Mouse (Mus musculus): ENCODE data around the gene Tgfbr3.

The Tgfbr3 gene

DNA sequence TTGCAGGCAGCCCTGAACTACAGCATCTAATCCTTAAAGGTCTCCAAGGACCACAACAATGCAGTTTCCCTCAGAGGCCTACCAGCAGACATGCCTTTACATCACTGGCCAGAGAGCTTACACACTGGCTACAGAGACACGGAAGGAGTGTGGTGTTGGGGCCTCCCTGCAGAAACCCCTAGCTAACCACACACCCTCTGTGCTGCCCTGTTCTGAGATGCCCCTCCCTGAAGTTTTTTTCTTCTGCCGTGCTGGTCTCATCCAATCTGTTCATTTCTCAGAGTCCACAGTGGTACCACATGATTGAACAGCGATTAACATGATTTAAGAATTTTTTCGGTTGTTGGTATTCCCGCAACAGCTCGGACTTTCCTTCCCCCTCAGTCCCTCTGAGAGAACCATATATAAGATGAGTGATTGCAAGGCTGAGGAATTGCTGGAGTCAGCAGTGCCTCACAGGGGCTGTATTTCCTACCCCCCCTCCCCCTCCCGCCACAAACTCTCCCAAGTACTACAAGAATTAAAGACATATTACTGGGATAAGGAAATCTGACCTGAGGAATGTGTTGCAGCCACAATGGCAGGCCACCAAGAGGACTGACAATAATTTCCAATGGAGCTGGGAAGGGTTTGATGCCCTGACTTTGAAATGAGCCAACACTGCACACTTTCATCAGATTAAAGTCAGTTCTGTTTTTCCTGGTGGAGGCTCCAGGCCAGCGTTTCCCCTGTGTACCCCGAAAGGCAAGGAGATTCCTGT is 75.9 kb downstream of the Tgfbr3 start:
- no peak for DNase-seq (ENCODE audit: low spot score in 2 of 2)

- DNase-seq (ENCODE audit: low spot score in 2 of 2): no peak
Observed at GRCm38 (mm10) chr5:107211830-107212370, 77.5 kb downstream of the Tgfbr3 start.

GRCm38 (mm10) chr5:107210040-107210439 is 79.4 kb downstream of the Tgfbr3 start:
- no peak for DNase-seq (ENCODE audit: low spot score in 2 of 2)

DNA sequence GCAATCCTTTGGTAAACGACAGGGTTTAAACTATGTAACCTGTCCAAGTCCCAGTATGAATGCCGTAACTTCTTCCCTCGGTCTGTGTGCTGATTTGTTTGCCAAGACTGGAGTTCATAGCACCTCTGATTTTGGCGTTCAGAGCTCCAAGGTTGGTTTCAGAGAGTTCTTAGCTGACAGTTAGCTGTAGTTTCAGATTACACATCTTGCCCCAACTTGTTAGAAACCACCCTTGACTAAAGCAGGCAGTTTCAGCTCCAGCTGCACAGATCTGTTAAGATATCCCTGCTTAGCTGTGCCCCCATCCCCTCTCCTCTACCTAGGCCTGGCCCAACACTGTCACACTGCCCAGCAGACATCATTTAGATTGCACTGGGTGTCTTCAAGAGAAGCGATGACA is 81.5 kb downstream of the Tgfbr3 start:
- DNase-seq (ENCODE audit: low spot score in 2 of 2): no peak

GRCm38 (mm10) chr5:107204306-107204705 is 85.1 kb downstream of the Tgfbr3 start:
- no peak for DNase-seq (ENCODE audit: low spot score in 2 of 2)

- DNase-seq (ENCODE audit: low spot score in 2 of 2): no peak
Observed at GRCm38 (mm10) chr5:107202801-107203559, 86.4 kb downstream of the Tgfbr3 start.

DNA sequence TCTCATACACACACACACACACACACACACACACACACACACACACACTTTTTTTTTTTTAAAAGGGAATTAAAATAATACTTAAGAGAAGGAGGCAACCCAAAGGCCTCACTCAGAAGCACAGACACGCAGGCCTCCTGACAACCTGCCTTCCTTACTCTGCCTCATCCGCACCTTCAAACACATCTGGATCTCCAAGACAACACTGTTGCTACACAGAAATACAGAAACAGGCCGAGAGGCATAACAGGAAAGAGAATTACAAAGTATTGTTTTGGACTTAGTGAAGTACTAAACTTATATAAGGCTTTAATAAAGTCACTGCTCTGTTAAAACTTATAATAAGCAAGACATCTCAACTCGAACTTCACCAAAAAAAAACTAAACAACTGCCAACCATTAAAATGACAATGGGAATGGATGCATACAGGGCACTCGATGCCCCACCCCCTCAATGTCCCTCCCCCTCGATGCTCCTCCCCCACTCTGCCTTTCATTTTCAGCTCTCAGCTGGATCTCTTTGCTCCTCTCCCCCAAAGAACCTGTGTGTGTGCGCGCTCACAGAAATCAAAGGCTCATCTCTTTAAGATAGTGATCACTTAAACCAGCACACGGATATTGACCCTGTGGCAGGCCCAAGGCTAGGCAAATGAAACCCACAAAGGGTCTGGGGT is 87.8 kb downstream of the Tgfbr3 start:
- DNase-seq (ENCODE audit: low spot score in 2 of 2): no peak

DNA sequence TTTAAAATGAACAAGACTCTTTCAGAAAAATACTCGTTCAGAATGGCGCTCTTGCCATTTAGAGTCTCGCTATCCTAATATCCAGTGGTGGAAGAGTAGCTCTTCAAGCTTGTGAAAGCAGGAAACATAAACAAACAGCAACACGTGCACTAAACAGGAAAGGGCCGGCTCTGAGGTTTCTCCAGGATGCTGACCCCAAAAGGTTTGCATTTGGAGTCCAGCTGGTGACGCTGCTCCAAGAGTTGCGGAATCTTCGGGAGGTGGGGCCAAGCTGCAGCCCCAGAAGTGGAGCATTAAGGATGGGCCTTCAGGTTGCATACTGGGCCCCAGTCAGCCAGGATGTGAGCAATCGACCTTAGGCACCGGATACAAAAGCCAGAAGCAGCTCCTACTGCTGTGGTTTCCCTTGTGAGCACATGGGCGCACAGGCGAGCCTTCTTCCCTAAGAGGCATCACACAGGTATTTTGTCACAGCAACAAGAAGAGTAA is 88.5 kb downstream of the Tgfbr3 start:
- DNase-seq (ENCODE audit: low spot score in 2 of 2): no peak

GRCm38 (mm10) chr5:107200221-107200635 is 89.2 kb downstream of the Tgfbr3 start:
- no peak for DNase-seq (ENCODE audit: low spot score in 2 of 2)

- no peak for DNase-seq (ENCODE audit: low spot score in 2 of 2)
Observed at GRCm38 (mm10) chr5:107195751-107196395, 93.6 kb downstream of the Tgfbr3 start.

DNA sequence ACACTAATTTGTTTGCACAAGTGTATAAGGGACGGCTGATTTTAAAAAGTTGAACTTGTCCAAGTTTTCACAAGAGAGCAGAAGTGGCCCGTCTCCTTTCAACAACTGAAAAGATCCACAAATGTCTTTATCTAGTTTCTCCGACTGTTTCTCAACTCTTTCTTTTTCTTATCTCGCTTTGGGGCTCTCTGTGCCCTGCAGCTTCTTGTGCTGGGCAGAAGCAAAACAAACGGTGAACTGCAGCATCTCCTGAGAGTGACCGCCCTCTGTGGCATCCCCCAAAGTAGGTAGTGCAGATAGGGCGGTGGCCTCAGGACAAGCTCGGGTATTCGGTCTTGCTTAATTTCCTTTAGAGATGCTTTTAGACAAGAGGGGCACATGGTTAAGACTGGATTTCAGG is 96.3 kb downstream of the Tgfbr3 start:
- no peak for DNase-seq (ENCODE audit: low spot score in 2 of 2)

- DNase-seq (ENCODE audit: low spot score in 2 of 2): no peak
Observed at GRCm38 (mm10) chr5:107192372-107192771, 97.1 kb downstream of the Tgfbr3 start.

DNA sequence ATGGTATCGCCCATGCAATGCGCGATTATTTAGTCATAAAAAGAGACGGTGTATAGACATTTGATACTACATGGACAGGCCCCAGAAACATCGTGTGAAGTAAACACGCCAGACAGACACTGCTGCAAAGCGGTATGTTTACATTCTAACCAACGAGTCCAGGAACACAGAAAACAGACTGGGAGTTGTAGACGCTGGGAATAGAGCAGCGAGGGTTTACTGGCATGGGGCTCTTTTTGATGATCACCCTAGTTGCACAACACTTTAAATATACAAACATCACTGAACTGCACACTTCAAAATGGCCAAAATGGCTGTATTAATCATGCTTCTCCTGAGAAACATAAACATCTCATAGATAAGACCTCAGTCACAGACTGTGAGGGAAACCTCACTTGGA is 100.9 kb downstream of the Tgfbr3 start:
- no peak for DNase-seq (ENCODE audit: low spot score in 2 of 2)

DNA sequence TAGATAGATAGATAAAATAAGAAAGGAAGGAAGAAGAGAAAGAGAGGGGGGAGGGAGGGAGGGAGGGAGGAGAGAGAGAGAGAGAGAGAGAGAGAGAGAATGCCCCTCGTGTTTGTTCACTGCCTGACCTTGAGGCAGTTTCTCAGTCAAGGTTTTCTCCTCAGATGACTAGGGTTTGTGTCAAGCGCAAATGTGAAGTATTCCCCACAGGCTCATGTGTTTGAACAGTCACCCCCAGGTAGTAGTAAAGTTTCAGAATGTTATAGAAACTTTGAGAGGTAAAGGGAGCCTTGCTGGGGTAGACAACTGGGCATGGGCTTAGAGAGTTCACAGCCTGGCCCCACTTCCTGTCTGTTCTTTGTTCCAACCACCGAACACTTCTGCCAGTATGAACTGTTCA is 103.2 kb downstream of the Tgfbr3 start:
- no peak for DNase-seq (ENCODE audit: low spot score in 2 of 2)

DNA sequence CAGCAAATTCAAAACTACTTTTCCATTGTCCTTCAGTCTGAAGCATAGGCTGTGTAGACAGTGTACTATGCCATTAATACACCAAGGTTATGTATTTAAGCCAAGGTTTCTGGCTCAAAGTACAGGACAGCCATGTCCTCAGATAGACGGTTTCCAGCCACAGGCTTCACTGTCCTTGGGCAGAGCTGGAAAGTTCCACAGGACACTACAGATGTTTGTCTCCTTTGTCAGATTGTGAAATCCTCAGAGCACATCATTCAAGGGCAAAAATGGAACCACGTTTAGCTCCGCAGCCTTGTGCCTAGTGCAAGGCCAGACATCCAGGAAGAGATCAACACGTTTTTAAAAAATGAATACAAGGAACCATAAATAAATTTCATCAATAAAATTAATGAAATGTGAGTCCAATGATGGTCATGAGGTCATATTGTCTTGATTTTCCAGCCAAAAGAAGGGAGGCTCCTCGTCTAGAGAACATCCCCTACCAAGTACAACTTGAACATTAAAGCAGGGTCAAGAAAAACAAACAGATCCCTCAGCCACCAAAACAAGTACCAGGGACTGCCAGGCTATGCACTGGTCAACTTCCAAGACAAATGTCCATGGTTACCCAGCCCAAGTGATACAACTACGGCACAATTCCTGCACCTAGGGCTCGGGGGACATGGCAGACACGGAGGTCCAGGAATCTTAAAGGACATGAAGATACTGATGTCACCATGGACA is 105.1 kb downstream of the Tgfbr3 start:
- DNase-seq (ENCODE audit: low spot score in 2 of 2): no peak

DNA sequence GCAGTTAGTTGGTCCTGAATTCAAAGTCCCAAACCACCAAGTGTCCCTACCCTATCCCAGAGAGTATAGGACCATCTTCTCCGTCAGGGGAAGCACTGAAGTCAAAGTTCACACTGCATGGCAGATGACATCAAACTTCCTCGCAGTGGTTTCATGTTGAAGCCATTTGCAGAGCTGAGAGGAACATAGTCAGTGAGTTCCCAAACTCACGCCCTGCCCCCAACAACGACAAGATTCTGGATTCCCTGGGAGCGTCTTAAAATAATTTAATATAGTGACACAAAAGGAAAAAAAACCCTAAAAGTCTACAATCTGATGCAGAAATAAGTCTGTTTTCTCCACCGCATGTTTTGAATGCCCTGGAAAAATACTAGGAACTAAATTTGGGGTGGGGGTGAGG is 105.9 kb downstream of the Tgfbr3 start:
- DNase-seq (ENCODE audit: low spot score in 2 of 2): no peak

DNA sequence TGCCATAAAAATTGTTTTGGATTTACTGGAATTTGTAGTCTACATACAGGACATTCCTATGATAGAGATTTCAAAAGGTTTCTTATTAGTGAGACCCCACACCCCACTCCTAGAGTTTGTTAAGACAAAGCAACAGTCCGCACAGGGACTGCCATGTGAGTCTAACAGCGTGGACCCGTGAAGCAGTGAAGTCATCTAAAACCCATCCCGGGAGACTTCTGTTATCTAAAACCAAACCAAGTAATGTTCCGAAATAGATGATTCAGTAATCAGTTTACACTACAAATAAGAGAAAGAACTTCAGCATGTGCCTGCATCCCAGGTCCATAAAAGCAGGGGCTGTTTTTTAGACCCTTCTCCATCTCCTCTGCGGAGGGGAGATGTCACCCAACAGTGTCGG is 106.7 kb downstream of the Tgfbr3 start:
- no peak for DNase-seq (ENCODE audit: low spot score in 2 of 2)

DNA sequence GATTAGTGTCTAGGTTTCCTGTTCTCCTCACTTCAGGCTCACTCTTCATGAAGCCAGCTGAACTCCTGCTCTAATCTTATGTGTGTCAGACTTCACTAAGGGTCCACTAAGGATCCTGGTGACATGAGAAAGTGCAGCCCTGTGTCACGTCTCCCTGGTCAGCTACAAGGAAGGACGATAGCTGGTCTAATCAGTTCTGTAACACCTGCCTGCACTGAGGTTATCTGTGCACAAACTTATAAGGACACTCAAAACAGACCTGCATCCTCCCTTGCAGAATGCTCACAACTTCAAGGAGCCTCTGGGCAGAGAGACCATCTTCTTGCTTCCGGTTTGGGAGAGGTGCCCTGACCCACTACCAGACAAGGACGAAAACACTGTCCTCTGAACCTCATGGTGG is 107.6 kb downstream of the Tgfbr3 start:
- no peak for DNase-seq (ENCODE audit: low spot score in 2 of 2)

GRCm38 (mm10) chr5:107179194-107179593 is 110.2 kb downstream of the Tgfbr3 start:
- DNase-seq (ENCODE audit: low spot score in 2 of 2): no peak

DNA sequence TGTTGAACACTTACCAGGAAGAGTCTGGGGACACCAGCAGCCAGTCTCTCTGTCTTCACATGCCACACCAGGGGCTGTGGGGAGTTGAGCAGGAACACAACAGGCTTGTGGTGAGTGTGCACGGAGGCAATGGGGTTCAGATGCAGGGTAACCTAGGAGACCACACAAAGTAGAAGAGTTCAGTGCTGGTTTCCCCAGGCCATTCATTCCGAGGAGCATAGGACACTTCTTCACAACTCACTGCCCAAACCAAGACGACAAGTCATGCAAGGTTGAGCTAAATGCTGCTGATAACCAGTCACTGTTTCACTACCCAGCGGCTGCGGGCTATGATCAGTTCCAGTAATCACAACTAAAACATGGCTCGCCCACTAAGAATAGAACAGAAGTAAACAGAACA is 111.6 kb downstream of the Tgfbr3 start:
- DNase-seq (ENCODE audit: low spot score in 2 of 2): no peak

DNA sequence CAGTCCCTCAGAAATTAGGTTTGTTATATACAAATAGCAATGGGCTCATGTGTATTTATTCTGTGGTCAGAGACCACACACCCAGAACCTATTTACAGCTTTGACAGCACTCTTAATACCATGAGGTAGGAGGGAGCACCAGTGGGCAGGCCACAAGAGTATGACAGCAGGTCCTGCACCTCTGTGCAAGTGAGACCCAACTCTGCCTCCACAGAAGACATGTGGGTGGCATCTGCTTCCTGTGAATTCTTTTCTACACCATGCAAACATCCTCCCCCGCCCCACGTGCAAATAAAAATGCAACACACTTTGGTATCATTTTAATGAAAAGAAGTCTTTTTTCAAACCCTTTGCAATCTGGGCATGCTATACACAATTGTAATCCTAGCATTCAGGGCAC is 112.2 kb downstream of the Tgfbr3 start:
- DNase-seq (ENCODE audit: low spot score in 2 of 2): peak; percentile 24 to 38

Data from natural killer cell, adult 2 months (primary cell).